Mouse (Mus musculus) midbrain, embryonic 15.5 days (tissue): ENCODE measurements around the gene Arl8a. TPM values are rescaled to one million over a fixed set of nuclear protein-coding genes. Genes with fewer than 3 reads are reported as not detected.

ENCODE experiments used
- ATAC-seq: fragments of 200-750 bp; cut with Nextera tagmentation; replicated peaks from 2 replicates; pipeline ENCODE4 v1.8.0; 2017; ENCODE audit warnings: moderate TSS enrichment
- H3K27ac ChIP-seq: fragments of 300-500 bp; sonication (generic); 2 replicates; pipeline ENCODE4 v1.5.1; 2015; ENCODE audit warnings: mild to moderate bottlenecking, inconsistent platforms
- H3K27me3 ChIP-seq: fragments of 300-500 bp; sonication (generic); replicated peaks from 2 replicates; pipeline ENCODE4 v1.6.1; 2015; ENCODE audit warnings: inconsistent platforms
- H3K36me3 ChIP-seq: fragments of 300-500 bp; sonication (generic); replicated peaks from 2 replicates; pipeline ENCODE4 v1.6.1; 2015; ENCODE audit warnings: inconsistent platforms
- H3K4me1 ChIP-seq: fragments of 300-500 bp; sonication (generic); 2 replicates; pipeline ENCODE4 v1.6.1; 2015; ENCODE audit warnings: inconsistent platforms
- H3K4me2 ChIP-seq: fragments of 300-500 bp; sonication (generic); 2 replicates; pipeline ENCODE4 v1.6.1; 2015; ENCODE audit warnings: inconsistent platforms, mild to moderate bottlenecking, moderate library complexity
- H3K4me3 ChIP-seq: fragments of 300-500 bp; sonication (generic); 2 replicates; pipeline ENCODE4 v1.5.1; 2015; ENCODE audit warnings: mild to moderate bottlenecking, inconsistent platforms
- H3K9ac ChIP-seq: fragments of 300-500 bp; sonication (generic); 2 replicates; pipeline ENCODE4 v1.6.1; 2015; ENCODE audit warnings: mild to moderate bottlenecking, inconsistent platforms
- H3K9me3 ChIP-seq: fragments of 300-500 bp; sonication (generic); 2 replicates; pipeline ENCODE4 v1.6.1; 2016; ENCODE audit warnings: inconsistent platforms
- WGBS: fragments of 180-500 bp; shearing (Covaris S2); methylation state at CpG from one replicate; pipeline ENCODE4 v1.1.7; 2015; ENCODE audit warnings: mixed read lengths; 5-methylcytosine and 5-hydroxymethylcytosine counted together
- polyA plus RNA-seq: library from polyadenylated mRNA; unstranded; fragments of >200 nt; fragmentation: Nextera tagmentation; extraction: Ambion mirVana; gene quantifications from 2 replicates; pipeline ENCODE4 v1.2.1, GENCODE M21; 2015

Arl8a gene
- polyA plus RNA-seq, 1 experiment from 2014 or later: 401 TPM

DNA sequence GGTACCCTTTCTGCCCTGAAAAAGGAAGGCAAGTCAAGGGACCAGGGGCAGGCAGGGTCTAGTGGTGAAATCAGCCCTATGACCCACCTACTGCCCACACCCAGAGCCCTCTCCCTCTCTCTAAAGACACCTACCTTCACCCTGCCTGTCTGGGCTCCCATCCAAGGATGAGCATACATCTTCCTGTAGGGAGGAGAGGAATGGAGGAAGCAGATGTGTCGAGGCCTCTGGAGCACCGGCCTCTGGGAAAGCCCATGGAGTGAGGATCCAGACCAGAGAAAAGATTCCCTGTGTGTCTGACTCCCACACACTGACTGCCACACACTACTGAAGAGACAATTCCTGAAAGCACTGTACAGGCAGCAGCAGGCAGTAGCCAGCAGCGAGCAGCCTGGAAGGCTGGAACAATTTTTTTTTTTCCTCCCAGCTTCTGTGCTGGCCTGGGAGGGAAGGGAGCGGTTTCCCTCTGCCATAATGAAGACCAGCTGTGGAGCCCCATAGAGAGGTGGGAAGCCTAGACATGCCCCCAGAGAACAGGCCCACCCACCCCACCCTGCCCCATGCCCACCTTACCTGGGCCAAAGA is 20.1 kb upstream of the Arl8a start:
- H3K9ac ChIP-seq: no peak overlapping the region
- no peaks in the 10 kb centered on the region for H3K36me3 ChIP-seq
- peaks cover 3% of the 10 kb centered on the region; the same call in 1 of the 2 replicates for H3K27me3 ChIP-seq
- no peak overlapping the region for H3K27ac ChIP-seq
- no peak for ATAC-seq
- no peak overlapping the region for H3K4me2 ChIP-seq
- H3K4me3 ChIP-seq: no peak overlapping the region
- H3K4me1 ChIP-seq: 0 out of 2 replicates have a peak, but pooled peaks cover 4% of the 10 kb centered on the region
- whole genome bisulfite sequencing: 62% methylated on average over 4 of the region's 4 CpGs
- no peaks in the 10 kb centered on the region for H3K9me3 ChIP-seq

GRCm38 (mm10) chr1:135128011-135128441 is 18.6 kb upstream of the Arl8a start:
- Histone ChIP-seq H3K27ac (no peak overlapping the region), H3K4me2 (no peak overlapping the region)

DNA sequence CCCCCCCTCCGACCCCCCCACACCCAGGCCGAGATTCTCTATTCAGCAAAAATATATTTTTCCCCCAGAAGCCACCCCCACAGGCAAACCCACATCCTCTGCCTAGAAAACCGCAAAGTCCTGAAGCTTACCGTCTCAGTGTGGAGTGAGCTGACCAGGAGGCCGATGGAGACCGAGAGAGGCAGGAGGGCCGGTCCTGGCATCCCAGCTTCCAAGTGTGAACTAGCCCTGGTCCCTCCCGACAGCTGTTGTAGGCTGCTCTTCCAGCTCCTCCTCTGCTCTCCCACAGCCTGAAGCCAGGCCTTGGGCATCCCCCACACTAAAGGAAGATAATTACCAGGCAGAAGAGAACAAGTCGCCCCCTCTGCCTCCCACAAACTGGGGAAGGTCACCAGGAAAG is 17.6 kb upstream of the Arl8a start:
- Histone ChIP-seq H3K36me3 (no peaks in the 10 kb centered on the region), H3K27me3 (peaks cover 3% of the 10 kb centered on the region; the same call in 1 of the 2 replicates), H3K9me3 (no peaks in the 10 kb centered on the region), H3K27ac (no peak overlapping the region), H3K4me2 (no peak overlapping the region), H3K4me1 (0 out of 2 replicates have a peak, but pooled peaks cover 4% of the 10 kb centered on the region), H3K4me3 (no peak overlapping the region), H3K9ac (no peak overlapping the region)
- 26% methylated on average over 9 of the region's 9 CpGs for WGBS
- ATAC-seq: no peak

More at GRCm38 (mm10) chr1:135128011-135128441, 18.6 kb upstream of the Arl8a start:
- 54% methylated on average over 5 of the region's 6 CpGs for WGBS
- Histone ChIP-seq H3K27me3 (peaks cover 3% of the 10 kb centered on the region; the same call in 1 of the 2 replicates), H3K4me1 (0 out of 2 replicates have a peak, but pooled peaks cover 4% of the 10 kb centered on the region), H3K9me3 (no peaks in the 10 kb centered on the region), H3K4me3 (no peak overlapping the region), H3K9ac (no peak overlapping the region), H3K36me3 (no peaks in the 10 kb centered on the region)
- ATAC-seq: no peak

GRCm38 (mm10) chr1:135129543-135130183 is 17.0 kb upstream of the Arl8a start:
- Histone ChIP-seq H3K36me3 (no peaks in the 10 kb centered on the region), H3K4me3 (no peak overlapping the region), H3K4me2 (no peak overlapping the region), H3K4me1 (0 out of 2 replicates have a peak, but pooled peaks cover 4% of the 10 kb centered on the region), H3K27me3 (peaks cover 3% of the 10 kb centered on the region; the same call in 1 of the 2 replicates), H3K9me3 (no peaks in the 10 kb centered on the region), H3K9ac (no peak overlapping the region), H3K27ac (no peak overlapping the region)
- no peak for ATAC-seq
- WGBS: 71% methylated on average over 9 of the region's 9 CpGs

DNA sequence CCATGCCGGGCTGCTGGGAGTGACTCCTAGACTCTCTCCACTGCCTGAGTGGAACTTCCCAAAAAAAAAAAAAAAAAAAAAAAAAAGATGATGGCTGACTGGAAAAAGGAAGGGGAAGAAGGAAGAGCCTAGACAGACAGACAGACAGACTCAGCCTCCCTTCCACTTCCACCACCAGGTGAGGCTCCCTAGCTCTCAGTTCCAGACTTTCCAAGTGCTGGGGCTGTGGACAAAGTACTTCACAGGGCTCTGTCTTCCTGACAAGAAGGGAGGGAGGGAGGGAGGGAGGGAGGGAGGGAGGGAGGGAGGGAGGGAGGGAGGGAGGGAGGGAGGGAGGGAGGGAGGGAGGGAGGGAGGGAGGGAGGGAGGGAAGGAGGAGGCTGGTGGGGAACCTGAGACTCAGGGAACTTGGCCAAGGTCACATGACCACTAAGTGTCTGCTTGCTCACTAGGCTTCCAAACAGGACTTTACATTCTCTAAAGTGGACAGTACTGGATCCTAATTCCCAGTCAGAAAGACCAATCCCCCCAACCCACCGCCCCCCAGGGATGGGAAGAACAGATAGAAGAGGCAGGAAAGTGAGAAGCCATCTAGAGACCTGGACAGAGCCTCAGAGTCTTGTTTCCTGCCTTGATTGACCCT is 16.1 kb upstream of the Arl8a start:
- peaks cover 3% of the 10 kb centered on the region; the same call in 1 of the 2 replicates for H3K27me3 ChIP-seq
- WGBS: 76% methylated on average over 2 of the region's 2 CpGs
- no peak overlapping the region for H3K9ac ChIP-seq
- H3K36me3 ChIP-seq: no peaks in the 10 kb centered on the region
- no peak overlapping the region for H3K27ac ChIP-seq
- no peak overlapping the region for H3K4me3 ChIP-seq
- H3K9me3 ChIP-seq: no peaks in the 10 kb centered on the region
- no peak for ATAC-seq
- H3K4me1 ChIP-seq: 0 out of 2 replicates have a peak, but pooled peaks cover 4% of the 10 kb centered on the region
- no peak overlapping the region for H3K4me2 ChIP-seq

- no peak overlapping the region for H3K9ac ChIP-seq
- H3K36me3 ChIP-seq: no peaks in the 10 kb centered on the region
- H3K27me3 ChIP-seq: peaks cover 3% of the 10 kb centered on the region; the same call in 1 of the 2 replicates
- no peak overlapping the region for H3K4me3 ChIP-seq
- no peak overlapping the region for H3K27ac ChIP-seq
- H3K4me1 ChIP-seq: 0 out of 2 replicates have a peak, but pooled peaks cover 4% of the 10 kb centered on the region
- ATAC-seq: no peak
- H3K4me2 ChIP-seq: no peak overlapping the region
- H3K9me3 ChIP-seq: no peaks in the 10 kb centered on the region
- 49% methylated on average over 6 of the region's 6 CpGs for WGBS
These were observed 15.6 kb upstream of the Arl8a start for GRCm38 (mm10) chr1:135131034-135131433.

DNA sequence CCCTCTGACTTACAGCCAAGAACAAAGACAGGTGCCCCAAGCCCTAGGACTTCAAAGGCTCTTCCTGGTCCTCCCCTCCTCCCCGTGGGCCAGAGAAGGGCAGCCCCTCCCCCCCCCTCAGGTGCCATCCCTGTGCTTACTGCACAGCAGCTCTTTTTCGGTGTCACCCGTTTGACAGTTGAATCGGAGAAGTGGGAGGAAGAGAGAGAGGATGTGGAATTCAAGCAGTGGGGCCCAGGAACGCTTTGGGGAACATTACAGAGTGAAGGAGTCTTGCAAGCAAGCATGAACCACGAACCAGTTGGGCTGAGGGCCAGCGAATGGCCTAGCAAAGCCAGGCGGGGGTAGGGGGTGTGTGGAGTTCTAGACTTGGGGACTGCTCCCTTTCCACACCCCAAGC is 15.1 kb upstream of the Arl8a start:
- H3K27ac ChIP-seq: no peak overlapping the region
- 69% methylated on average over 8 of the region's 8 CpGs for WGBS
- ATAC-seq: no peak
- no peak overlapping the region for H3K4me3 ChIP-seq
- H3K4me1 ChIP-seq: no peaks in the 10 kb centered on the region
- no peaks in the 10 kb centered on the region for H3K9me3 ChIP-seq
- no peak overlapping the region for H3K9ac ChIP-seq
- no peaks in the 10 kb centered on the region for H3K36me3 ChIP-seq
- H3K27me3 ChIP-seq: peaks cover 3% of the 10 kb centered on the region; the same call in 1 of the 2 replicates
- H3K4me2 ChIP-seq: no peak overlapping the region

DNA sequence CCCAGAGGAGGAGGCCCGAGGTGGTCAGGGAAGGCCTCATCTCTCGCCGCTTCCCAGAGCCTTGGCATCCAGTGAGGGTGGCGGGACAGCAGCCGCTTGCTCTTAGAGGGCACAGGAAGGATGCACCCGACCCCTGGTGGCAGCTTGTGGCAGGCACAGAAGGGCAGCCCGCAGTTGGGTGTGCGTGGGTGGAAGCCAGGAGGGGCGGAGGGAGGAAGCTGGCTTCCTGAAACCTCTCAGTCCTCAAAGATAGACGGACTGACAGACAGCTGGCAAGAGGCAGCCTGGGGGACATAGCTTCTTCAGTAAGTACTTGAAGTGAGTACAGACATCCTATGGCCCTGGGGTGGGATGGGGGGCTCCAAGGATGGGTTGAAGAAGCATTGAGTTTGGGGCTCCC is 14.2 kb upstream of the Arl8a start, which contains the start of gene Ptpn7:
Gene Ptpn7, plus strand, starts transcription at position 228 of the 400 bp plus-strand sequence.
- no peak for ATAC-seq
- WGBS: 50% methylated on average over 10 of the region's 10 CpGs
- Histone ChIP-seq H3K4me2 (no peak within 1 kb of the TSS), H3K4me3 (no peak within 1 kb of the TSS), H3K4me1 (no peaks in the 10 kb centered on the region), H3K27me3 (peaks cover 3% of the 10 kb centered on the region; the same call in 1 of the 2 replicates), H3K36me3 (no peaks in the 10 kb centered on the region), H3K9ac (no peak within 1 kb of the TSS), H3K27ac (no peak within 1 kb of the TSS), H3K9me3 (no peaks in the 10 kb centered on the region)

DNA sequence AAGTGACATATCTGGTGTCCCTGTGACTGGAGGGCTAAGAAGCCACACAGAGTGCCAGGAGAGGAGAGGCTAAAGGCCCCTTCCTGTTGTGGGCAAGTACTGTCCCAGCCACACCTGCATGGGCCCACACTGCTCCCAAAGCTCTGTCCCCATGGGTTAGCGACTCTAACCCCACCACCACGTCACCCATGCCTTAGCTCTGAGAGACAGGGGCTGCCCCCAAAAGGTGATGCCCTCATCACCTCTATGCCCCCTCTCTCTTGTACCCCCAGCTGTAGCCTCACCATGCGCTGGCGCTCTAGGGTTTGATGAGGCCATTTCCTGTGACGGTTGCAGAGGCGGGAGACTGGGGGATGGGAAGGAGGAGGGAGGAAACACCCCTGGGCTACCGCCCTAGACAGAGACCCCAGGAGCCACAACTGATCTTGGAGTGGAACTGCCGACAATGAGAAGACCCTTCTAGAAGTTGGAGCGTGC is 13.7 kb upstream of the Arl8a start:
- Histone ChIP-seq H3K4me3 (no peak overlapping the region), H3K4me1 (no peaks in the 10 kb centered on the region), H3K9ac (no peak overlapping the region), H3K9me3 (no peaks in the 10 kb centered on the region), H3K27ac (no peak overlapping the region), H3K36me3 (no peaks in the 10 kb centered on the region), H3K27me3 (peaks cover 3% of the 10 kb centered on the region; the same call in 1 of the 2 replicates), H3K4me2 (no peak overlapping the region)
- WGBS: 89% methylated on average over 9 of the region's 9 CpGs
- ATAC-seq: no peak

DNA sequence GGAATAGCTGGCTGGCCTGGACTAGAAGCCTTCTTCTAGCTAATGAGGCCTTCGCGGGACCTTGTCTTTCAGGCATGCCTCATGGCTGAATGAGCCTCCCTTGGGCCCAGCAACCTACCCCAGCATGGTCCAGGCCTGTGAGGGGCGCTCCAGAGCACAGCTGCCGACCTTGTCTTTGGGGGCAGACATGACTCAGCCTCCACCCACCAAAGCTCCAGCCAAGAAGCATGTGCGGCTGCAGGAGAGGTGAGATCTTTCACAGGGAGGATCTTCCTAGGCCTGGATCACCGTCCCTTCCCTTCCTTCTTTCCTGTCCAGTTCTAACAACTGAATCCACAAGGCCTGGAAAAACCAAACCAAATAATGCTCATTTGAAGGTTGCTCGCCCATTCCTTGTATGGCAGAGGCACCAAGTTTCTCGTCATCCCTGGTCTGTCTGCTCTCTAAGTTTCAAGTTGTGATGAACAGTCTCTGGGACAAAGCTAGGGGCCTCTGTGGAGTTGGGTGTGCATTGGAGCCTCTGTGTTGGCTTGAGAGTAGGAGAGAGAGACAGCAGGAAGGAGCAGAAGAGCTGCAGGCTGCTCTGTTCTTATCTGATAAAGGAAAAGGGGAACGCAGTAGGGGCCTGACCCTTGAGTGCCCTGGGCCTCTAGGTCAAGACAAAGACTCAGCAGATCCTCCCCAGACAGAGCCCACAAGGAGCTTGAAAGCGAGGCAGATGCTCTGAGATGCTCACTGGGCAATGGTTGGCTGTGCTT is 12.8 kb upstream of the Arl8a start:
- Histone ChIP-seq H3K36me3 (no peaks in the 10 kb centered on the region), H3K4me3 (no peak overlapping the region), H3K9me3 (no peaks in the 10 kb centered on the region), H3K27me3 (peaks cover 3% of the 10 kb centered on the region; the same call in 1 of the 2 replicates), H3K4me1 (no peaks in the 10 kb centered on the region), H3K27ac (no peak overlapping the region), H3K9ac (no peak overlapping the region), H3K4me2 (no peak overlapping the region)
- no peak for ATAC-seq
- WGBS: 85% methylated on average over 10 of the region's 10 CpGs

DNA sequence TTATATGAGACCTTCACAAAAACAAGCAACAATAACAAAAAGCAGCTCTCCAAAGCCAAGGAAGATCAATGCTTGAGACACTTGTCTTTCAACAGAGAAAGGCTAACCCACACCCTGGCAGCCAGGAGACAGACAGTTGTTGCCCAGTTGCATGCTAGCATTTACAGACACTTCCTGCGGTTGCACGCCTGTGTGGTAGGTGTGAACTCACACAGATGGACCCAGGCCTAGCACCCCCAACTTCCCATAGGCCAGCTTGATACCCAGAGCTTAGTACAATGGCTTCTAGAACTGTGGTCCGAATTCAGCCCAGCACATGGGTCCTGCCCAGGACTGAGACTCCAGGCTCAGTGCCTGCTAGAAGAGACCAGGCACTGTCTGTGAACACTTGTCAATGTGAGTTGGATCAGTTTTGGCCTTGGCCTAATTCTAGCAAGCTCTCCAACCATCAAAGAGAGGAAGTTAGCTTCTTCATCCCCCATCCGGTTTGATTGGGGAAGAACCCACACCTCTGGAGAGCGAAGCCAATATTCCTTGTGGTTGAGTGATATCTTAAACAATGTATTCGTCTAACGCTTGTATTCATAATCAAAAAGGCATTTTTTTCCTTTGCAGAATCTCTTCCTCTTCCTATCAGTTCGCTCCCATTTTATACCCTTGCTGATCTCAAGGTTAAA is 11.4 kb upstream of the Arl8a start:
- H3K4me1 ChIP-seq: no peaks in the 10 kb centered on the region
- 90% methylated on average over 8 of the region's 8 CpGs for WGBS
- no peaks in the 10 kb centered on the region for H3K36me3 ChIP-seq
- ATAC-seq: no peak
- H3K9ac ChIP-seq: no peak overlapping the region
- no peak overlapping the region for H3K4me3 ChIP-seq
- H3K9me3 ChIP-seq: no peaks in the 10 kb centered on the region
- H3K4me2 ChIP-seq: no peak overlapping the region
- H3K27ac ChIP-seq: no peak overlapping the region
- H3K27me3 ChIP-seq: no peaks in the 10 kb centered on the region
